Mouse (Mus musculus): ENCODE results near the gene Eppin.

Eppin gene

DNA sequence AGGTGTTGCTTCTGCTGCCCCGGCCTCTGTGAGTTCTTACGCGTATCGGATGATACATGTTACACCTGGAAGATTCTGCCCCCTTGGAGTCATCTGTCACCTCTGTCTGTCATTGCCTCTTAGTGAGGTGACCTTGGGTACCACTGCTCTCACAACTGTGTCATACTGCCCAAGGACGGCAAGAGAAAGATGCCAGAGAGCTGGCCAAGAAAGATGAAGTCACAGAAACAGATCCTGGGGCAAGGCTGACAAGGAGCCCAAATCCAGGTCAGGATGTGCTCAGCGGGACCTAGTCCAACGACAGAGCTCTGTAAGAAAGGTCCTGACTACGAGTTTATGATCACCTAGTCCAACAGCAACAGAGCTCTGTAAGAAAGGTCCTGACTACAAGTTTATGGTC lies 33.3 kb downstream of the Eppin start:
- DNase-seq (ENCODE audit: low read depth, low spot score): no peak

DNA sequence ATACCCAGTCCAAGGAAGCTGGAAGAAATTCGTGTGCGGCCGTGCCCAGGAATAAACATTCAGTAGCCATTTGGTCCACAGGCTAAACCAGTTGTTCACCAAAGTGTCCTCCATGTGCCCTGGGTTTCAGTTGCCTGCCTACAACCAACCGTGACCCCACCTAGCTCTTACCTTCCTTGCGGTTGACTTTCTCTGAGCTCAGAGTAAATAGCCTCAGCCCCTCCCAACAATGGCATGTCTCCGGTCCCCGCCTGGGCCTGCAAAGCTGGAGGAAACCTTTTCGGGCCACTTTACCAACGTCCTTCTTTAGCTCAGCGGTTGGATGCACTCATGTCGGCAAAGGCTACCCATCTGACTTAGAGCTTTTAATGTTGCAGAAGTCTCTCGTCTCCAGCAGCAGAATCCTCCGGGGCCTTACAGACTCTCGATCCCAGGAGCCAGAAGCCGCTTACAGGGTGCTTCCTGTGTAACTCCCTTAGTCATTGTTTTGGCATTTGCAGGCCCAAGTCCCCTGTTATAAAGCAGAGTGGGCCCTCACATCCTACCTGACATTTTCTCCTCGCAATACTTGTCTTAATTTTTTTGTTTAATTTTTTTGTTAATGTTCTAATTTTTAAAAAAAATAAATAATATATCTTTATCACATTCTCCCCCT lies 34.3 kb downstream of the Eppin start:
- no peak for DNase-seq (ENCODE audit: low read depth, low spot score)

DNA sequence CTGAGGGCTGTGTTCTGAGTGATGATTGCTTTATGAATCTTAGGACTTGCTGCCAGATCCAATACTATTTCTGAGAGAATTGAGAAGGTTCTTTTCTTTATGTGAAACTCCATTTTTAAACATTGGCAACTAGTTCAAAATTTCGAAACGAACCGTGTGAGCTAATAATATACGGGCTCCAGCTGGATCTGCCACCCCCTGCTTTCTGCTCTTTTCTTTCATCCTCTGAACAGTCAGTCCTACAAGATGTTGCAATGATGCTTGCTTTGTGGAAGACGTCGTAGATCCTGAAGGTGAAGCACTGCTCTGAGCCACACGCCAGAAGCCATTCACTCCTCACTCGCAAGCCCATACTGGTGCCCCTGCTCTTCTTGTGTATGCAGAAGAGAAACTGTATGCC lies 35.0 kb downstream of the Eppin start:
- no peak for DNase-seq (ENCODE audit: low read depth, low spot score)

DNA sequence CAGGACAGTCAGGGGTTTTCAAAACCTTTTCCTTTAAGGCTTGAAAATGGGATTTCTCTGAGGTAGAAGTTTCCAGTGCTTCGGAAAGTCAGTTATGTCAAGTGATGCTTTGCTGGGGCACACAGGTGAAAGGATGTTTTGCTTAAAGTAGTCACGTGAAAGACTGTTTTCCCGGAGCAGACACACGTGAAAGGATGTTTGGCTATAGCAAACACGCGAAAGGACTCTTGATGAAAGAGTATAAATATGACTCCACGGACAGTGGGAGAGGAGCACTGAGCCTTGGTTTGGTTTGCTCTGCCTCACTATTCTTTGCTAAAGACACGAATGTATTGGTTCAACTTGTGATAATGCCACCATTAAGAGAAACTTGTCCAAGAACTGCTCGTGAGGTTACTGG lies 41.9 kb downstream of the Eppin start:
- DNase-seq (ENCODE audit: low read depth, low spot score): no peak

DNA sequence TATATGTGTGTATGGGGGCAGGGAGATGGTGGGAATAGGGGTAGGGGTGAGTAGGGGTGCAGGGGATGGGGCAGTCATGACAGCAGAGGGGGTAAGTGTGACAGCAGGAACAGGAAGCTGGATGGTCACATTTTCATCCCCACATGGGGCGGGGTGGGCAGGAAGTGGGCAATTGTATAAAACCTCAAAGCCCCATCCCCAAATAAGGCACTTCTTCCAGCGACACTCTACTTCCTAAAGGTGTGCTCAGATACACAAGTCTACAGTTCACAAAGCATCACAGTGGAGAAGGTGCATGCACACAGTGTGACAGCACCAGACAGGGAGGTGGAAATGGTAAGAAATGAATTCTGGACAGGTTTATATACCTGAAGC lies 42.5 kb downstream of the Eppin start:
- DNase-seq (ENCODE audit: low read depth, low spot score): no peak

DNA sequence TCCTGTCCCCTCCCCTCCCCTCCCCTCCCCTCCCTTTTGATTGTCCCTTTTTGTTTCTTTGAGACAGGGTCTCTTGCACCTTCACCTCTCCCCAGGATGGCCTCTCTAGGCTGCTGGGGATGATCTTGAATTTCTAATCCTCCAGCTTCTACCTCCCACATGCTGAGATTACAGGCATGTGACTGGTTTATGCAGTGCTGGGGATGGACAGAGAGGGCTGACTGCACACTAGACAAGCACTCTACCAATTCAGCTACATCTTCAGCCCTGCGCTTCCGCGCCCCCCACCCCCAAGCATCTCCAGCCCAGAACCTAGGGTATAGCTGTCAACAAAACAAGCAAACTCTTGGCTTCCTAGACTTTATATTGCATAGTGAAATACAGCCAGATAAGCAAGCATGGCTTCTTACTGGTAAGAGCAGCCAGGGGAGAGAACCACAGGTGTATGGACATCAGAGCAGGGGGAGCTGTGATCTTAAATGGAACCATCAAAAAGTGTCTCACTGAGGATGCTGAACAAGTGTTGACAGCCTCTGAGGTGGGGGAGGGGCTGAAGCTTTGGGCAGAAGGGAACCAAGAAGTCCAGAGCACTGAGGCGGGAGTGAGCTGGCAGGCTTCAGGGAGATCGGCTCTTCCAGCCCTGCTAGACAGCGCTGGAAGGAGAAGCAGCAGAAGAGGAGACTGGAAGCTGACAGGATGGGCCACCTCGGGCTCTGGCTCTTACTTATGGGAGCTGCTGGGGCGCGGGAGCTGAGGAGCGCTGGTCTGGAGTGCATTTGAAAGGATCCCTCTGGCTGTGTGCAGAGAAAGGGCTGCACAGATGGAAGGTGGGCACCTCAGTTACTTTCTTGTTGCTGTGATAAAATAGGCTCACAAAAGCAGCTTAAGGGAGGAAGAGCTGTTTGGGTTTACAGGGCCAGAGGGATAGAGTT lies 43.2 kb downstream of the Eppin start:
- DNase-seq (ENCODE audit: low read depth, low spot score): no peak

DNA sequence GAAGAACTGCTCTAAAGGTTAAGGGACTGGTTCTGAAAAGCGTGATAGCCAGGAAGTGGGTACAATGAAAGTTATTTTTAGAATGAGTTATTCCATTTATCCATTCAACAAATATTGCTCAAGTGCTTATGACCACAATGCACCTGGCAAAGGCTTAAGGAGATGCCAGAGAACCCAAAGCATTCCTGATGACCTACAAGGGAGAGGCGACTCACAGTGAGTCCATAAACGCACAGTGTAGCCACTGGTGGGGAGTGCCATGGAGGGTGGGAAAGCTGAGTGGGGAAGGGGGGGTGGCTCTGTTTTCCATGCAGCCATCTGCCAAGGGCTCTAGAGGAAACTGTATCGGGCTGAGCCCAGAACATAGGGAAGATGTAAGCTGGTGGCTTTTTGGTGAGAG lies 44.1 kb downstream of the Eppin start:
- no peak for DNase-seq (ENCODE audit: low read depth, low spot score)

DNA sequence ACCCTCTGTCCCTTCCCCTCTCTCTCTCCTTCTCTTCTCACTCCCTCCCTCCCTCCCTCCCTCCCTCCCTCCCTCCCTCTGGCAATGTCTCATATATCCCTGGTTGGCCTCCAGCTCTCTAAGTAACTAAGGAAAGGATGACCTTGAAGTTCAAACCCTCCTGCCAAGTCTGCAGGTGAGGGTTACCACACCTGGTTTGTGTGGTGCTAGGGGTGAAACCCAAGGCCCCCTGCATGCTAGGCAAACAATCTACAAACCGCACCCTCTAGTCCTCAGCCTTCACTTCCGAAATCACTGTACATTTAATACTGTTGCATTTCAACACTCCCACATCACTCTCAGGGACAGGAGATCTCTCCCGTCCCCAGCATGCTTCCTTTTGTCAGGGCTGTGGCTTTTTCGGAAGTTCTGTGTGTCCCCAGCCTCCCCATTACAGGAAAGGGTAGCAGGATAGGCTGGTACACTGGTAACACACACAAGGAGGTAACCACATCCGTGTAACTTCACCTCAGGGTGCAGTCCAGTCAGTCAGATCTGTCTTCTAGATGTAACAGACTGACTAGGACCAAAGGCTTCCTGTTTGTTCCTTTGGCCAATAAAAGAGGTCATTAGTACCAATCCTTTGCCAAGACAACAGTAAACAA lies 48.8 kb downstream of the Eppin start:
- DNase-seq (ENCODE audit: low read depth, low spot score): no peak

DNA sequence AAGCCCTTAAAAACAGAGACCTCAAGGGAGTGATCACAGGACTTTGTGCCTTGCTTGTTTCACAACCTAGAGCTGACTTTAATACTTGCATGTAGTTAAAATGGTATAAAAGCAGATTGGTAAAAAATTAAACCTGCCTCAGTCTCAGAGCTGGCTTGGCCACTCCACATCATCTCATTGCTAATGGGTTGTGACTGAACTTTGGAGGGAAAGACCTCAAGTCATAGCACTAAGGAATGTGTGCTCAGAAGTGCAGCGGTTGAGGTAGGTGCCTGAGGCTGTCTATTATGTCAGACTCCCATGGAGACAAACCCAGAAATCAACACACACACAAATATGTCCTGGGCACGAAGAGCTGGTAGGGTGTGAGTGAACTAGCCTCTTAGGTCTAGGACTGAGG lies 49.6 kb downstream of the Eppin start:
- no peak for DNase-seq (ENCODE audit: low read depth, low spot score)

DNA sequence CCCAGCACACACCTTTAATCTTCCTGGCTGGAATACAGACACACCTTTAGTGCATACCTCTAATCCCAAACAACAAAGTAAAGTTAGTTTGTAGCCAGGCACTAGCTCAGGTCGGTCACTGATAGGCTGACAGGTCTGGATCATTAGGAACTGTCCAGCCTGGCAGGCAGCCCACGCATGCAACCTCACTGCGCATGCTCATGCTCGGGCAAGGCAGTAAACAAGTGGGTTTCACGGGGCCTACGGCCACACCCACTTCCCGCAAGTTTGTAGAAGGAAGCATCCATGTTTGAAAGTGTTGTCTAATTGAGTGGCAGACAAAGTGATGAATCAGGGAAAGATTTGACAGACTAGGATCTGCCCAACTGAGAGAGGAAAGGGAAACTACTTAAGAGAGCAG lies 50.8 kb downstream of the Eppin start:
- no peak for DNase-seq (ENCODE audit: low read depth, low spot score)

DNA sequence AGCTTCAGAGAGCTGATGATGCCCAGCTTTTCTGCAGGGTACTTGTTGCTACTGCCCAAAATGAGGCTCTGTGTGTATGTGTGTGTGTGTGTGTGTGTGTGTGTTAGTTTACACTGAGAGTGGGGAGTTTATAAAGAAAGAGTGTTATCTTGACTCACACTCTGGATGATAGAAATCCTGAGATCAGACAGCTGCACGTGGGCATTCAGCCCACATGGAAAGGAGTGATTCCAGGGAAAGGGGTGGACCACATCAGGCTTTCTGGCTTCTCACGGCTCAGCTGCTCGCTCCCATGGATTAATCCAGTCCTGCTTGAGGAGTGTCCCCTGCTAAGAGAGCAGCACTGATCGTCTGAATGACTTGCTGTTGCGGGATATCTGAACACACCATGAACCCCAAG lies 51.3 kb downstream of the Eppin start:
- DNase-seq (ENCODE audit: low read depth, low spot score): no peak

DNA sequence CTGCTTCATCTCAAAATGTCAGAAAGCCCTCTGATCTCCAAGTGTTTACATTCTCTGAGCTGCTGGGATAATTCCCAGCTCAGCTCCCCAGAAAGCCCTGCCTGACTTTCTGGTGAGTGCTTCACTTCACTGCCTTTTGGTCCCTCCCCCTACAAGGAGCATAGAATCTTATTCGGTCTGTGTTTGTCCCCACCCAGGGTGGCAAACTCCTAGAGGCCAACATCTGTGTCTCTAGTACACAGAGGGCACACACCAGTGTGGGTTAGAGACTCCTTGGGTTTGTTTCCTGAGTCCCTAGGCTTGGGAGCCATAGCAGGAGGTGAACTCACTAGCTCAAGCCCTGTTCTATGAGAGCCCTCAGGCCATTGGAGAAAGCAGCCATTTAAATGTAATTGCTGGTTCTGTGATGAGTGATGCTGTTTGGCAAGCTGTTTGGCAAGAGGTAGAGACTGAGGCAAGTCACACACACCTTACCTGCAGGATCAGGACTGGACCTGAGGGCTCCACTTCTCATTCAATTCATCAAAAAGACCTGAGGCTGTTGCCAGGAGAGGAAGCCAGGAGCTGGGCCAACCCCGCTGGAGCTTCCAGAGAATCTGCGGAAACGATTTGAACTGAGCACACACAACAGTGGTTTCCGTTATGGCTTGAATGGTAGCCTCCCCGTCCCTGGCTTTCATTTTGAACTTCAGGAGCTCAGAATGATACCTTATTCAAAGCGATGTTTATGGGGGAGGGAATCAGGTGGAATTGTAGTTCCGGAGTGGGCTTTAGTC lies 52.6 kb downstream of the Eppin start:
- DNase-seq (ENCODE audit: low read depth, low spot score): no peak
